12 mouse cellular contexts compared by ENCODE assay signal in the genomic region with DNA sequence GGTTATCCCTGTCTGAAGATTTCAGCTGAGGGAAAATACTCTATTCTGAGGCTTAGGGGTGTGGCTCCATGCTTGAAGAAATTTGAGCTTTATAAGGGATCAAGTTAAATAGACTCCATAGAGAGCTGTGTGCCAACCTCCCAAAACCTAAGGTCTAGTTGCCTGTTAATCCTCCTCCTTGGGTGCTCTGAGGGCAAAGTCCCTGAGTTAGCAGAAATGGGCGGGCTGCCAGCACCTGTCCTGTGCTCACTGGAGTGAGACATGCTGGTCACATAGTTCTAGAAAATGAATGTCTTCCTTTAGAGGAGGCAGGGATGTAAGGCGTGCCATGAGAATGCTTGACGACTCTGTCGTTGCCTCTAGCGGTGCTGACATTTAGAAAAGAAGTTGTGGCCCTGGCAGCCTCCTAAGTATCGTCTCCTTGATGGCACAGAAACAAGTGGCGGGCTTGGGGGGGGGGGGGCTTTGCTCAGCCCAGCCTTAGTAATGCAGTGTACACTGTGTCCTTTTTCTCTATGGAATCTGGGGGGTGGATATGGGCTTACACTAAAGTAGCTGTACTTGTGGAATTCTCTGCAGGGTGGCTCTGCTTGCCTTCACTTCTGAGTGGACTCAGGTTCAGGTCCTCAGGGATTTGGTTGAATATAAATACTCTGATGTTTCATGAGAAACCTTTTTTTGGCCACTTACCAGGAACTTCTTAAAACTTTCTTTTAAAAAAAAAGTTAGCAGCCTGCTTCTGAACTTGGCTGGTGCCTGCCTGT. TPM values are rescaled to one million over a fixed set of nuclear protein-coding genes. Genes with fewer than 3 reads are reported as not detected.
DNase-seq lines count a peak whose midpoint lies in the region; ATAC-seq lines count a peak whose summit lies in the region.
"Had no signal": no experiment of that assay in that cellular context is flagged by ENCODE, and none has a peak within 500 bp of the region (broad histone marks: within the 10 kb centered on the region; RNA-seq: fewer than 3 reads in every experiment).

No protein-coding gene starts in this region.

- ATAC-seq in kidney, embryonic 14.5 days (ENCODE audit: low FRiP score, low TSS enrichment) = no peak
- peak; percentile 15; the same call in 1 of the 2 replicates for ATAC-seq in stomach, embryonic 16.5 days (ENCODE audit: insufficient read depth, low FRiP score)
- ATAC-seq: forebrain, embryonic 13.5 days had no signal

- DNase-seq in kidney, adult 11 months = peak; percentile 96
- DNase-seq in adrenal gland, postnatal 10 days = peak; percentile 71
- peak; percentile 91 for DNase-seq in kidney, adult 18-20 months
- no peak for DNase-seq in cerebellum, adult 11-12 months
- no peak for DNase-seq in frontal cortex, postnatal 36 days (ENCODE audit: low spot score in 2 of 2)
- DNase-seq: lung, postnatal 4 days; right cerebral cortex, postnatal 25 days; thymus, postnatal 14 days had no signal

- WGBS in kidney, embryonic 14.5 days = 63% methylated on average over 7 of the region's 7 CpGs
- 66% methylated on average over 7 of the region's 7 CpGs for WGBS in stomach, embryonic 16.5 days

- no peak overlapping the region for H3K9ac ChIP-seq in kidney, embryonic 14.5 days (ENCODE audit: low read depth, low read length)
- no peak overlapping the region for H3K9ac ChIP-seq in stomach, embryonic 16.5 days (ENCODE audit: low read length)
- H3K9ac ChIP-seq: forebrain, embryonic 13.5 days had no signal

- no peak overlapping the region for H3K4me3 ChIP-seq in kidney, embryonic 14.5 days (ENCODE audit: low read length)
- H3K4me3 ChIP-seq in stomach, embryonic 16.5 days (replicated peaks; ENCODE audit: low read length) = no peak overlapping the region
- H3K4me3 ChIP-seq: forebrain, embryonic 13.5 days had no signal

- H3K9me3 ChIP-seq in kidney, embryonic 14.5 days (ENCODE audit: control insufficient read depth, low read length) = no peaks in the 10 kb centered on the region
- H3K9me3 ChIP-seq in stomach, embryonic 16.5 days (replicated peaks; ENCODE audit: control insufficient read depth, low read length) = no peaks in the 10 kb centered on the region
- H3K9me3 ChIP-seq: forebrain, embryonic 13.5 days had no signal

- peaks cover 22% of the 10 kb centered on the region; the same call in 1 of the 2 replicates for H3K4me1 ChIP-seq in kidney, embryonic 14.5 days (ENCODE audit: control insufficient read depth, insufficient read depth, low read length)
- H3K4me1 ChIP-seq in stomach, embryonic 16.5 days (ENCODE audit: control insufficient read depth, insufficient read depth, low read length) = peaks cover 18% of the 10 kb centered on the region

- no peak overlapping the region for H3K4me2 ChIP-seq in kidney, embryonic 14.5 days (replicated peaks; ENCODE audit: low read depth, low read length)
- H3K4me2 ChIP-seq in stomach, embryonic 16.5 days (ENCODE audit: low read depth, low read length) = no peak overlapping the region
- H3K4me2 ChIP-seq: forebrain, embryonic 13.5 days had no signal

- no peak overlapping the region for H3K27ac ChIP-seq in kidney, embryonic 14.5 days (ENCODE audit: low read depth, low read length)
- H3K27ac ChIP-seq in stomach, embryonic 16.5 days (ENCODE audit: low read length) = no peak overlapping the region
- H3K27ac ChIP-seq: forebrain, embryonic 13.5 days had no signal

- no peaks in the 10 kb centered on the region for H3K27me3 ChIP-seq in kidney, embryonic 14.5 days (ENCODE audit: control insufficient read depth, insufficient read depth, low read length)
- no peaks in the 10 kb centered on the region for H3K27me3 ChIP-seq in stomach, embryonic 16.5 days (ENCODE audit: control insufficient read depth, insufficient read depth, low read length)
- H3K27me3 ChIP-seq: forebrain, embryonic 13.5 days had no signal

- peaks cover 61% of the 10 kb centered on the region for H3K36me3 ChIP-seq in kidney, embryonic 14.5 days (ENCODE audit: control insufficient read depth, insufficient read depth, low read length)
- peaks cover 19% of the 10 kb centered on the region for H3K36me3 ChIP-seq in stomach, embryonic 16.5 days (ENCODE audit: control insufficient read depth, insufficient read depth, low read length)

RNA-seq across cellular contexts. Expression of gene Cygb, which starts 20.7 kb away (rescaled TPM):
- polyA plus RNA-seq in kidney, embryonic 14.5 days (2014; fragmentation: Nextera tagmentation; extraction: Ambion mirVana) = 11.0 and 11.3 TPM in 2 replicates
- total RNA-seq in adrenal gland, postnatal 10 days (2021) = 10 to 100 TPM; 40.8 to 44.7 TPM
- polyA plus RNA-seq in stomach, embryonic 16.5 days (2015; fragmentation: Nextera tagmentation; extraction: Ambion mirVana) = 19.6 and 24.8 TPM in 2 replicates
- total RNA-seq: hematopoietic stem cell, adult 5-6 weeks had no signal

RNA-seq across cellular contexts. Expression of gene Prcd, which starts 21.5 kb away (rescaled TPM):
- polyA plus RNA-seq in kidney, embryonic 14.5 days (2014; fragmentation: Nextera tagmentation; extraction: Ambion mirVana) = 1.1 and 1.4 TPM in 2 replicates
- 1 to 10 TPM; 4.1 to 6.0 TPM for total RNA-seq in adrenal gland, postnatal 10 days (2021)
- 1.1 and 1.6 TPM in 2 replicates for polyA plus RNA-seq in stomach, embryonic 16.5 days (2015; fragmentation: Nextera tagmentation; extraction: Ambion mirVana)

RNA-seq across cellular contexts. Expression of gene Rhbdf2, which starts 48.0 kb away (rescaled TPM):
- 5.4 and 7.2 TPM in 2 replicates for polyA plus RNA-seq in kidney, embryonic 14.5 days (2014; fragmentation: Nextera tagmentation; extraction: Ambion mirVana)
- 10 to 100 TPM; 11.1 to 14.4 TPM for total RNA-seq in adrenal gland, postnatal 10 days (2021)
- polyA plus RNA-seq in stomach, embryonic 16.5 days (2015; fragmentation: Nextera tagmentation; extraction: Ambion mirVana) = 8.2 and 9.3 TPM in 2 replicates

Comparison
In these comparisons a context has a peak if more than half of its experiments do, and no peak if none do; other contexts are left out.
1. DNase-seq: peak in kidney, adult 11 months (single experiment), adrenal gland, postnatal 10 days (single experiment) and kidney, adult 18-20 months (single experiment); none in cerebellum, adult 11-12 months (single experiment) and frontal cortex, postnatal 36 days (0 of 2).